Mouse (Mus musculus): Measurements from ENCODE around the gene Dpp4.

DNA sequence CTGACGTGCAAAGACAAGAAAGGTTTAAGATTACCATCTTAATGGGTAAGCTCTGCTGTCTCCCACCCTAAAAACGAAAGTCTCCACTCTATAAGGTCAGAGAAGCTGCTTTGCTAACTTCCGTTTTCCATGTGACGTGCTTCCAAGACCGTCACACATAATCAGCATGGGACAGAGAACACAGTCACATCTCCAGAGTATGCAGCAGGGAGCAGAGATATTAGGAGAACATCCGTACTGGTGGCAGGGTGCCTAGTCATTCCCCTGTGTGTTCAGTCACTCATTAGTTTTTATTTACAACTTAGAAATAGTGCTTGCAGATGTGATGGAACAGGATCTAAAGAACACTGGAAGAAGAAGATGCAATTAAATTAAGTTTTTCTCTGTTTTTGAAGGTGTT, 30.3 kb downstream of the Dpp4 start:
- TF ChIP-seq CTCF (IDR thresholded peaks at IDR 0.05) (no peak), EP300 (IDR thresholded peaks at IDR 0.05) (no peak)
